Mouse (Mus musculus): ENCODE measurements around the gene Glt28d2. TPM values are rescaled to one million over a fixed set of nuclear protein-coding genes. Genes with fewer than 3 reads are reported as not detected.
"Not testable (repeated sequence)": the region's sequence is repeated elsewhere in the genome, so short reads cannot be mapped to it uniquely, and the experiment has no call there.

The Glt28d2 gene
- total RNA-seq (2021), result 1 to 10 TPM; 4.9 to 9.2 TPM
- long read RNA-seq, experiment 1, transcript Glt28d2-201 (2 exons, 2,732 nt), result major isoform, 15 of 15 reads
- long read RNA-seq, experiment 1, partial matches to known transcripts, result 0 of 15 reads
- long read RNA-seq, experiment 1, other reads (novel, unspliced or antisense), result 0 of 15 reads
- long read RNA-seq, experiment 2, transcript Glt28d2-201 (2 exons, 2,732 nt), result major isoform, 9 of 9 reads
- long read RNA-seq, experiment 2, partial matches to known transcripts, result 0 of 9 reads
- long read RNA-seq, experiment 2, other reads (novel, unspliced or antisense), result 0 of 9 reads

DNA sequence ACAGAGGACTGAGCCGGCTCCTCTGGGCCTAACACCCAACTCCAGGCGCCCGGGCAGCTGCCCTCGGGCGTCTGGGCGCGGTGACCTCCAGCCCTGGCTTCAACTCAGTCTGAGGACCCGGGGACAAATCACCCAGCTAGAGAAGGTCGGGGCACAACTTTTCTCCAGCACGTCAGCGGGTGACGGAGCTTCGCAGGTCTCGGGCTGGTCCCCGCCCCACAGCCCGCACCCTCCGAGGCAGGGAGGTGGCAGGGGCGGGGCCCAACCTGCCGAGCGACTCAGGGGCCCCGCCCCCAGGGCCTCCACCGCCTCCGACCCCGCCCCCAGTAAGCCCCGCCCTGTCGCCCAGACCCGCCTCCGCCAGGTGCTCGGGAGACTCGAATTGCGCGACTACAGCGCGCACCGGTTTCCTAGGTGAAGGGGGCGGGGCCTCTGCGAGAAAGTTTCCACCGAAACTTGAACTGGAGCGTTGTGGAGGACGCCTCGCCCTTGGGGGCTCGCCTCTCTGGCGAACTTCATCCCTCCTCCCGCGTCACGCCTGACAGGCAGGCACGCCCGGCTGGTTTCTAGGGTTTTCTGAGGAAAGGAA is at the start of gene Glt28d2, which contains the start of gene Gm37240:
Glt28d2 (minus strand) TSS at position 278 of the 589 bp plus-strand sequence.
Gm37240 (minus strand) TSS at position 280 of the 589 bp plus-strand sequence.
- intact Hi-C loops (cut with DNase I; ENCODE audit: low total_unique reads), result no loop called here

GRCm38 (mm10) chr3:85933586-85933985 is 46.3 kb upstream of the Glt28d2 start:
- no peak for DNase-seq
- intact Hi-C loops (cut with DNase I; ENCODE audit: low total_unique reads), result no loop called here

More for the DNA sequence above, at the start of gene Glt28d2, which contains the start of gene Gm37240:
- peak; percentile 86 for DNase-seq

DNA sequence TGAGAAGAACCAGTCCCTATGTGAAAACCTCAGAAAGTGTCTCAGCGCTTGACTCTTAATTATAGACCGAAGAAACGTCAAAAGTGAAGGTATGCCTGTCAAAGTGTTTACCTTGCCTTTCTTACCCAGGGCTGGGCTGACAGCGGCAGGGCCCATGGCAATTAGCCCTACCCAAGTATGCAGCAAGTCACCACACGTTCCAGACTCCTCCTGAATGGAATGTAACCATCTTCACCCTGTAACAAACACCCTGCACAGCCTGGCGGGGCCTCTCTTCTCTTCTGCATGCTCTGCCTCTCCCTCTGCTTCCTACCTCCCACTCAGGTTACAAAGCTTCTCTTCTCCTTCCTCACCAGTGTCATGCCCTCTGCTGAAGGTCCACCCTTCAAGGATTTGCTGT is 44.5 kb upstream of the Glt28d2 start:
- DNase-seq, result no peak
- intact Hi-C loops (cut with DNase I; ENCODE audit: low total_unique reads), result no loop called here

GRCm38 (mm10) chr3:85930671-85931255 is 43.4 kb upstream of the Glt28d2 start:
- no peak for DNase-seq
- intact Hi-C loops (cut with DNase I; ENCODE audit: low total_unique reads), result no loop called here

DNA sequence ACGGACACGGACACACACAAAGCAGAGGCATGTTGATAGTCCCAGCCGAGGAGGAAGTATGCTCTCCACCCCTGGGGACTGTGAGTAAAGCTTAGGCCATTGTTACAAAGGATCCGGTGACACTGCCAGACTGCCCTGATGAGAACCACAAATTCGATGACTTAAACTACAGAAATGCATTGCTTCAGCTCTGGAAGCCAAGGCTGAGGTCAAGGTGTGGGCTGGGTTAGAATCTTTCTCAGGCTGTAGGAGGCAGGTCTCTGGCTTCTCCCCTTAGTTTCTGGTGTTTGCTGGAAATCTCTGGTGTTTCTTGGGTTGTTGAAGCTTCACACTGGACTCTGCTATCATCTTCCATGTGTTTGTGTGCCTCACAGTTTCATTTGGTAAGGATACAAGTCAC is 42.4 kb upstream of the Glt28d2 start:
- DNase-seq, result no peak
- intact Hi-C loops (cut with DNase I; ENCODE audit: low total_unique reads), result no loop called here

GRCm38 (mm10) chr3:85928140-85928611 is 40.9 kb upstream of the Glt28d2 start:
- peak; percentile 51 for DNase-seq
- intact Hi-C loops (cut with DNase I; ENCODE audit: low total_unique reads), result no loop called here

GRCm38 (mm10) chr3:85927296-85927695 is 40.0 kb upstream of the Glt28d2 start:
- intact Hi-C loops (cut with DNase I; ENCODE audit: low total_unique reads), result no loop called here

DNA sequence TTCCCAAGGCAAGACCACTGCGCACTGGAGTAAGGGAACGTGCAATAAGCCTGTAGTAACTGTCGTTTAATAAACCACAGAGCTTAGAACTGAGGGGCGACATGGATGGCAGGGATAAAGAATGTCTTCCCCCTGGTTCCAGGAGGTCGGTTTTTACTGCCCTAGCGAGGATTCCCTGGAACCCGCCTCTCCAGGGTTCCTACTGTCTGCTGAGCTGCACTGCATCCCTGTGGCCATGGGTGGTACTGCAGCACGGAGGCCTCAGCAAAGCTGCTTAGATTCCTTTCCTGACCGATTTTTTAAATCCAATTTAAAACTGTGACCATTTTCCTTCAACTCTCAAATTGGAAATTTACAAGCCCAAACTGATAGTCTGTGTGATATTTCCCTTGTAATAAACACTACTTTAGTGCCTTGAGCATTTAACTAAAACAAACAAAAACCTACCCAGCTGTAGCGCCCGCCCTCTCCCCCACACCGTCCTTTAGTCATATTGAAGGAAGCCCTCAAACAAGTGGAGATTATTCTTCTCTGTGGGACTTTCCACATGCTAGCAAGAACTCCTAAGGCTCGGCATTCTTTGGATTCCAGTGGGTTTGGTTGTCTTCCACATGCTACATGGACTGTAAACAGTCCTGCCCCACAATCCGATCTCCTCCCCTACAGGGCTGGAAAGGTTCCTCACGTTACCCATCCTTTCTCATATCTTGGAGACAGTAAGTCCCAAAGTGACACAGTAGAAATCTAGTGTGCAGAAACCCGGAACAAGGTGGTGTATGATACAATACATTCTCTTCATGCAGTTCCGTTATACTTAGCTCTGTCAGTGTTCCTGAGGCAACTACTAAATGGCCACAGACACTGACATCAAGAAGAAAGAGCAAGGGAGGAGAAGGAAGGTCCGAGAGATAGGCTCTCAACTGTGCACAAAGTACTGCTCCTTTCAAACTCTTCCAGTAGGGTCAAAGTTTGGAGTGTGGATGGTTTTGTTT is 36.9 kb upstream of the Glt28d2 start:
- peak; percentile 80 for DNase-seq
- intact Hi-C loops (cut with DNase I; ENCODE audit: low total_unique reads), result loop anchor here (5.0 kb wide), 1 partner anchor 217 kb away; no protein-coding TSS in a partner anchor

More at GRCm38 (mm10) chr3:85927296-85927695, 40.0 kb upstream of the Glt28d2 start:
- DNase-seq, result no peak

GRCm38 (mm10) chr3:85923343-85923742 is 36.0 kb upstream of the Glt28d2 start:
- no peak for DNase-seq
- intact Hi-C loops (cut with DNase I; ENCODE audit: low total_unique reads), result loop anchor here (5.0 kb wide), 1 partner anchor 216 kb away; no protein-coding TSS in a partner anchor

DNA sequence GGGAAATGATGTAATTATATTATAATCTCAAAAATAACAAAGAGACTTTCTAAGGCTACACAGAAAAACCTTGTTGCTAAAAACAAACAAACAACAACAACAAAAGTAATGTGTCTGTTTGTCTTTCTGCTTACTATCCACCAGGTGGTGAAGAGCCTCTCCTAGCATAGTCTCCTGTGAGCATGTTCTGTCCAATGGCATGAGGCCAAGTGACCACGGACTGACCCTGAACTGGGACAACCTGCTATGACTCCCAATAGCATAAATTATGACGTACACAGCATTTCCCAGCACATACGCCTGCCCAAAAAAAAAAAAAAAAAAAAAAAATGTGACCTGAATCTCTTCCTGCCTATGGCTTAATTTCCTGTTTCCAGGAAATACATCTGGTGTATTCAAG is 35.0 kb upstream of the Glt28d2 start:
- intact Hi-C loops (cut with DNase I; ENCODE audit: low total_unique reads), result loop anchor here (5.0 kb wide), 1 partner anchor 215 kb away; no protein-coding TSS in a partner anchor
- DNase-seq, result peak; percentile 31

DNA sequence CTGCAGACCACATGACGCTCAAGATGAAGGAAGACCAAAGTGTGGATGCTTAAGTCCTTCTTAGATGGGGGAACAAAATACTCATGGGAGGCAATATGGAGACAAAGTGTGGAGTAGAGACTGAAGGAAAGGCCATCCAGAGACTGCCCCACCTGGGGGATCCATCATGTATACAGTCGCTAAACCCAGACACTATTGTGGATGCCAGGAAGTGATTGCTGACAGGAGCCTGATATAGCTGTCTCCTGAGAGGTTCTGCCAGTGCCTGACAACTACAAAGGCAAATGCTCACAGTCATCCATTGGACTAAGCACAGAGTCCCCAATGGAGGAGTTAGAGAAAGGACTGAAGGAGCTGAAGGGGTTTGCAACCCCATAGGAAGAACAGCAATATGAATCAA is 33.4 kb upstream of the Glt28d2 start:
- intact Hi-C loops (cut with DNase I; ENCODE audit: low total_unique reads), result loop anchor here (5.0 kb wide), 1 partner anchor 213 kb away; no protein-coding TSS in a partner anchor
- DNase-seq, result not testable (repeated sequence)

DNA sequence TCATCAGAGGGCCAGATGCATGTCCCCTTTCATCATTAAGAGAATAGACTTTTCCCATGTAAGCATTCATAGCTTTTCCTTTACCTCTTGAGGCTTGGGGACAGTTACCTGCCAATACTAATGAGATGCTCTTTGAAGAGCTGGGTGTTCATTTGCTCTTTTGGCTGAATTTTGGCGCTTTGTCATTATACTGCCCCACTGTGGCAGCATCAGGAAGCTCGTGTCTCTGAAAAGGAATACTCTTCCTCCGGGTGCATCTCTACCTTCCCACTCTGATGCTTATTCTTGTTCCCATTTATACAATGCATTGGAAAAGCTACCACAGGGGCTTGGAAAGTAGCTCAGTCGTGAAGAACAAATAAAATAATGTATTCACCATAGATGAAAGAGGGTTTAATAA is 30.3 kb upstream of the Glt28d2 start:
- intact Hi-C loops (cut with DNase I; ENCODE audit: low total_unique reads), result no loop called here
- DNase-seq, result no peak

- DNase-seq, result no peak
- intact Hi-C loops (cut with DNase I; ENCODE audit: low total_unique reads), result no loop called here
Measured at GRCm38 (mm10) chr3:85914806-85915205, 27.5 kb upstream of the Glt28d2 start.

- DNase-seq, result no peak
- intact Hi-C loops (cut with DNase I; ENCODE audit: low total_unique reads), result no loop called here
Measured at GRCm38 (mm10) chr3:85907136-85907535, 19.8 kb upstream of the Glt28d2 start.

GRCm38 (mm10) chr3:85904371-85904770 is 17.1 kb upstream of the Glt28d2 start:
- intact Hi-C loops (cut with DNase I; ENCODE audit: low total_unique reads), result no loop called here
- no peak for DNase-seq

GRCm38 (mm10) chr3:85895020-85895419 is 7.7 kb upstream of the Glt28d2 start:
- intact Hi-C loops (cut with DNase I; ENCODE audit: low total_unique reads), result no loop called here
- DNase-seq, result no peak

GRCm38 (mm10) chr3:85891571-85891970 is 4.3 kb upstream of the Glt28d2 start:
- DNase-seq, result no peak
- intact Hi-C loops (cut with DNase I; ENCODE audit: low total_unique reads), result no loop called here

DNA sequence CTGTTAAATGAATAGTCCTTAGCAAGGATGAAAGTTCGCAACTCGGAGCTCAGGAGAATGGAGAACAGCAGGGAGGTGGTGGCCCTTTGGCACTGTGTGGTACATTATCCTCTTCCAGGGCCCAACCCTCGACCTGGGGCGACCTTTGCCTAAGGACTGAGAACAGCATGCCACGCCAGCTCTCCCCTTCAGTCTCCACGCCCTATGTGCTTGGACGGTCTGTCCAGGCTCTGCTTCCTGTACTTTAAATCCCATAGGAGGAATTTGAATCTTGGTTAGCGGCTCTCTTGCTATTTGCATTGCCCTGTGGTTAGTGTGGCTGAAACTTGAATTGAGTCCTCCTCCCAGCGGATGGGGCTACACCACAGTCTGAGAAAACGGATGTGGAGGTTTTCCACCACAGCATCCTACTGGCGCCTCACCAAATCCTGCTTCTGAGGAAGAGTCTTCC is 930 bp upstream of the Glt28d2 start:
- intact Hi-C loops (cut with DNase I; ENCODE audit: low total_unique reads), result no loop called here
- peak; percentile 37 for DNase-seq

- intact Hi-C loops (cut with DNase I; ENCODE audit: low total_unique reads), result no loop called here
- DNase-seq, result no peak
Measured at GRCm38 (mm10) chr3:85886636-85887238, 579 bp downstream of the Glt28d2 start.

Data from gastrocnemius, postnatal 14 days (tissue).